Mouse (Mus musculus): ENCODE measurements around the gene Gab1. TPM values are rescaled to one million over a fixed set of nuclear protein-coding genes. Genes with fewer than 3 reads are reported as not detected.

Gab1 gene
- polyA plus RNA-seq, 1 experiment from 2014 or later, result 9.3 TPM

GRCm38 (mm10) chr8:80867598-80867997 lies 12.7 kb downstream of the Gab1 start:
- WGBS, result 78% methylated on average over 3 of the region's 3 CpGs
- ATAC-seq, result no peak
- peaks cover 13% of the 10 kb centered on the region for H3K4me1 ChIP-seq (ENCODE audit: control insufficient read depth, insufficient read depth, low read depth, low read length)
- no peak overlapping the region for H3K27ac ChIP-seq (ENCODE audit: low read depth, low read length)
- no peaks in the 10 kb centered on the region for H3K27me3 ChIP-seq (replicated peaks; ENCODE audit: control insufficient read depth, insufficient read depth, low read length)
- no peak overlapping the region for H3K9ac ChIP-seq (ENCODE audit: low read depth, low read length)
- H3K9me3 ChIP-seq (ENCODE audit: control insufficient read depth, low read length), result no peaks in the 10 kb centered on the region
- no peak overlapping the region for H3K4me2 ChIP-seq (ENCODE audit: low read length)
- H3K4me3 ChIP-seq (ENCODE audit: low read length), result no peak overlapping the region
- no peaks in the 10 kb centered on the region for H3K36me3 ChIP-seq (ENCODE audit: control insufficient read depth, insufficient read depth, low read length)

GRCm38 (mm10) chr8:80865181-80865784 lies 15.0 kb downstream of the Gab1 start:
- peak; percentile 79 for ATAC-seq
- H3K4me3 ChIP-seq (ENCODE audit: low read length), result no peak overlapping the region
- H3K4me1 ChIP-seq (ENCODE audit: control insufficient read depth, insufficient read depth, low read depth, low read length), result peaks cover 6% of the 10 kb centered on the region
- H3K9ac ChIP-seq (ENCODE audit: low read depth, low read length), result no peak overlapping the region
- no peaks in the 10 kb centered on the region for H3K36me3 ChIP-seq (ENCODE audit: control insufficient read depth, insufficient read depth, low read length)
- WGBS, result 65% methylated on average over 8 of the region's 8 CpGs
- H3K27me3 ChIP-seq (replicated peaks; ENCODE audit: control insufficient read depth, insufficient read depth, low read length), result no peaks in the 10 kb centered on the region
- no peaks in the 10 kb centered on the region for H3K9me3 ChIP-seq (ENCODE audit: control insufficient read depth, low read length)
- H3K27ac ChIP-seq (ENCODE audit: low read depth, low read length), result peak overlapping the region; percentile 60; the same call in 1 of the 2 replicates
- H3K4me2 ChIP-seq (ENCODE audit: low read length), result no peak overlapping the region

GRCm38 (mm10) chr8:80863393-80863792 lies 16.9 kb downstream of the Gab1 start:
- ATAC-seq, result no peak
- H3K4me1 ChIP-seq (ENCODE audit: control insufficient read depth, insufficient read depth, low read depth, low read length), result peaks cover 3% of the 10 kb centered on the region; the same call in 1 of the 2 replicates
- WGBS, result 84% methylated on average over 5 of the region's 5 CpGs
- no peaks in the 10 kb centered on the region for H3K27me3 ChIP-seq (replicated peaks; ENCODE audit: control insufficient read depth, insufficient read depth, low read length)
- no peak overlapping the region for H3K4me2 ChIP-seq (ENCODE audit: low read length)
- H3K4me3 ChIP-seq (ENCODE audit: low read length), result no peak overlapping the region
- H3K9ac ChIP-seq (ENCODE audit: low read depth, low read length), result no peak overlapping the region
- H3K27ac ChIP-seq (ENCODE audit: low read depth, low read length), result no peak overlapping the region
- no peaks in the 10 kb centered on the region for H3K9me3 ChIP-seq (ENCODE audit: control insufficient read depth, low read length)
- no peaks in the 10 kb centered on the region for H3K36me3 ChIP-seq (ENCODE audit: control insufficient read depth, insufficient read depth, low read length)

- WGBS, result 98% methylated on average over 26 of the region's 26 CpGs
Measured at GRCm38 (mm10) chr8:80859180-80859775, 21.0 kb downstream of the Gab1 start.

GRCm38 (mm10) chr8:80857851-80858367 lies 22.4 kb downstream of the Gab1 start:
- Histone ChIP-seq H3K27ac (ENCODE audit: low read depth, low read length) (no peak overlapping the region), H3K4me1 (ENCODE audit: control insufficient read depth, insufficient read depth, low read depth, low read length) (peaks cover 5% of the 10 kb centered on the region)

More at GRCm38 (mm10) chr8:80859180-80859775, 21.0 kb downstream of the Gab1 start:
- Histone ChIP-seq H3K36me3 (ENCODE audit: control insufficient read depth, insufficient read depth, low read length) (no peaks in the 10 kb centered on the region), H3K27ac (ENCODE audit: low read depth, low read length) (no peak overlapping the region), H3K4me2 (ENCODE audit: low read length) (no peak overlapping the region), H3K9ac (ENCODE audit: low read depth, low read length) (no peak overlapping the region), H3K27me3 (replicated peaks; ENCODE audit: control insufficient read depth, insufficient read depth, low read length) (no peaks in the 10 kb centered on the region), H3K4me3 (ENCODE audit: low read length) (no peak overlapping the region), H3K4me1 (ENCODE audit: control insufficient read depth, insufficient read depth, low read depth, low read length) (no peaks in the 10 kb centered on the region; the same call in 1 of the 2 replicates), H3K9me3 (ENCODE audit: control insufficient read depth, low read length) (no peaks in the 10 kb centered on the region)
- no peak for ATAC-seq

GRCm38 (mm10) chr8:80857128-80857527 lies 23.2 kb downstream of the Gab1 start:
- no peak overlapping the region for H3K9ac ChIP-seq (ENCODE audit: low read depth, low read length)
- H3K36me3 ChIP-seq (ENCODE audit: control insufficient read depth, insufficient read depth, low read length), result no peaks in the 10 kb centered on the region
- H3K4me2 ChIP-seq (ENCODE audit: low read length), result no peak overlapping the region
- ATAC-seq, result no peak
- no peak overlapping the region for H3K27ac ChIP-seq (ENCODE audit: low read depth, low read length)
- H3K4me1 ChIP-seq (ENCODE audit: control insufficient read depth, insufficient read depth, low read depth, low read length), result peaks cover 6% of the 10 kb centered on the region
- 77% methylated on average over 3 of the region's 3 CpGs for WGBS
- no peak overlapping the region for H3K4me3 ChIP-seq (ENCODE audit: low read length)
- H3K9me3 ChIP-seq (ENCODE audit: control insufficient read depth, low read length), result no peaks in the 10 kb centered on the region
- no peaks in the 10 kb centered on the region for H3K27me3 ChIP-seq (replicated peaks; ENCODE audit: control insufficient read depth, insufficient read depth, low read length)

More at GRCm38 (mm10) chr8:80857851-80858367, 22.4 kb downstream of the Gab1 start:
- H3K4me3 ChIP-seq (ENCODE audit: low read length), result no peak overlapping the region
- H3K36me3 ChIP-seq (ENCODE audit: control insufficient read depth, insufficient read depth, low read length), result no peaks in the 10 kb centered on the region
- H3K4me2 ChIP-seq (ENCODE audit: low read length), result no peak overlapping the region
- no peaks in the 10 kb centered on the region for H3K9me3 ChIP-seq (ENCODE audit: control insufficient read depth, low read length)
- no peak overlapping the region for H3K9ac ChIP-seq (ENCODE audit: low read depth, low read length)
- ATAC-seq, result no peak
- no peaks in the 10 kb centered on the region for H3K27me3 ChIP-seq (replicated peaks; ENCODE audit: control insufficient read depth, insufficient read depth, low read length)
- 90% methylated on average over 12 of the region's 12 CpGs for WGBS

- ATAC-seq, result peak; percentile 70
- no peak overlapping the region for H3K9ac ChIP-seq (ENCODE audit: low read depth, low read length)
- H3K4me3 ChIP-seq (ENCODE audit: low read length), result no peak overlapping the region
- no peaks in the 10 kb centered on the region for H3K36me3 ChIP-seq (ENCODE audit: control insufficient read depth, insufficient read depth, low read length)
- WGBS, result 54% methylated on average over 6 of the region's 6 CpGs
- H3K4me2 ChIP-seq (ENCODE audit: low read length), result no peak overlapping the region
- H3K27ac ChIP-seq (ENCODE audit: low read depth, low read length), result no peak overlapping the region
- no peaks in the 10 kb centered on the region for H3K27me3 ChIP-seq (replicated peaks; ENCODE audit: control insufficient read depth, insufficient read depth, low read length)
- H3K9me3 ChIP-seq (ENCODE audit: control insufficient read depth, low read length), result no peaks in the 10 kb centered on the region
- H3K4me1 ChIP-seq (ENCODE audit: control insufficient read depth, insufficient read depth, low read depth, low read length), result peaks cover 6% of the 10 kb centered on the region
Measured at GRCm38 (mm10) chr8:80856606-80857005, 23.7 kb downstream of the Gab1 start.

- no peaks in the 10 kb centered on the region for H3K9me3 ChIP-seq (ENCODE audit: control insufficient read depth, low read length)
- H3K27ac ChIP-seq (ENCODE audit: low read depth, low read length), result no peak overlapping the region
- ATAC-seq, result no peak
- H3K4me3 ChIP-seq (ENCODE audit: low read length), result no peak overlapping the region
- H3K27me3 ChIP-seq (replicated peaks; ENCODE audit: control insufficient read depth, insufficient read depth, low read length), result no peaks in the 10 kb centered on the region
- H3K9ac ChIP-seq (ENCODE audit: low read depth, low read length), result no peak overlapping the region
- WGBS, result 62% methylated on average over 13 of the region's 13 CpGs
- peaks cover 6% of the 10 kb centered on the region for H3K4me1 ChIP-seq (ENCODE audit: control insufficient read depth, insufficient read depth, low read depth, low read length)
- no peaks in the 10 kb centered on the region for H3K36me3 ChIP-seq (ENCODE audit: control insufficient read depth, insufficient read depth, low read length)
- no peak overlapping the region for H3K4me2 ChIP-seq (ENCODE audit: low read length)
Measured at GRCm38 (mm10) chr8:80853622-80854021, 26.7 kb downstream of the Gab1 start.

- Histone ChIP-seq H3K4me2 (ENCODE audit: low read length) (no peak overlapping the region), H3K36me3 (ENCODE audit: control insufficient read depth, insufficient read depth, low read length) (no peaks in the 10 kb centered on the region), H3K4me1 (ENCODE audit: control insufficient read depth, insufficient read depth, low read depth, low read length) (peaks cover 6% of the 10 kb centered on the region), H3K27ac (ENCODE audit: low read depth, low read length) (no peak overlapping the region), H3K4me3 (ENCODE audit: low read length) (no peak overlapping the region), H3K9ac (ENCODE audit: low read depth, low read length) (no peak overlapping the region), H3K9me3 (ENCODE audit: control insufficient read depth, low read length) (no peaks in the 10 kb centered on the region), H3K27me3 (replicated peaks; ENCODE audit: control insufficient read depth, insufficient read depth, low read length) (no peaks in the 10 kb centered on the region)
- WGBS, result 71% methylated on average over 6 of the region's 6 CpGs
- no peak for ATAC-seq
Measured at GRCm38 (mm10) chr8:80853208-80853607, 27.1 kb downstream of the Gab1 start.

Data from hindbrain, embryonic 16.5 days (tissue).